Mouse (Mus musculus) stomach, postnatal 0 days (tissue): ENCODE measurements at regions not wholly inside any gene's neighbourhood (a gene's known extent, or its start where the extent isn't known, plus 50 kb on each side); places are given as distances from the start of the nearest gene placed in this dataset.

Experiments
- CTCF ChIP-seq: IDR thresholded peaks from 2 replicates; pipeline ENCODE4 v1.5.1; 2016; ENCODE audit warnings: antibody characterized with exemption, low read depth, mild to moderate bottlenecking, moderate library complexity
- EP300 ChIP-seq: optimal IDR thresholded peaks from 2 replicates; pipeline ENCODE3; 2016; ENCODE audit warnings: antibody characterized with exemption

GRCm38 (mm10) chrX:12827299-12827872, 65.5 kb upstream of the Med14 start:
- no peak for TF ChIP-seq EP300
- no peak for TF ChIP-seq CTCF
